Comparison of ENCODE assay signal across 25 mouse cellular contexts in the genomic region with DNA sequence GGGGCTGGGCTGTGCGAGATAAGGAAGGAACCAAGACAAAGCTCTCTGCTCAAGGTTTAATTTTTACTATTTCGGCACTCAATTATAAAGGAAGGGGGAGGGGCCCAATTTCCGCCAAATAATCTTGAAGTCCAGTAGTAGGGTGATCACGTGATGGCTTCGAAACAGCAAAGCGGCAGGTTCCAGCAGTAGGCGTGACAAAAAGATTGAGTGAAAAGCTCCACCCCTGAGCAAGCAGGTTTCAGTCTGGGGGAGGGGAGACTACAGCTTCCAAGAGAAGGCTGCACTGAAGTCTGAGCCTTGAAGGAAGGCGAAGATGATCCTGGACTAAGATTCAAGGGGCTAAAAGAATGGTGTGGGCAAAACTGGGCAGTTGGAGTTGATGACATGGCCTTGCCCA.
A peak's percentile ranks its signal among the peaks of the same experiment; 100 is the strongest.
DNase-seq lines count a peak whose midpoint lies in the region; ATAC-seq and TF ChIP-seq lines count a peak whose summit lies in the region.
"Had no signal": no experiment of that assay in that cellular context is flagged by ENCODE, and none has a peak within 500 bp of the region (broad histone marks: within the 10 kb centered on the region; RNA-seq: fewer than 3 reads in every experiment).

No protein-coding gene starts in this region.

- H3K4me2 ChIP-seq in liver, postnatal 0 days (ENCODE audit: low read depth, low read length), result no peak overlapping the region
- H3K4me2 ChIP-seq in liver, embryonic 12.5 days, result peak overlapping the region; percentile 63
- H3K4me2 ChIP-seq: forebrain, embryonic 12.5 days; heart, embryonic 15.5 days; lung, embryonic 15.5 days; neural tube, embryonic 12.5 days had no signal

- no peak overlapping the region for H3K4me3 ChIP-seq in liver, postnatal 0 days (ENCODE audit: low read depth, low read length)
- H3K4me3 ChIP-seq in liver, embryonic 12.5 days, result no peak overlapping the region
- H3K4me3 ChIP-seq: forebrain, embryonic 12.5 days; heart, adult 2 months; heart, embryonic 15.5 days; left cerebral cortex, adult 2 months; lung, embryonic 15.5 days; megakaryocyte, embryonic 14.5 days; neural tube, embryonic 12.5 days had no signal

- WGBS in liver, postnatal 0 days (ENCODE audit: insufficient replicate concordance), result 52% methylated on average over 7 of the region's 8 CpGs
- 28% methylated on average over 8 of the region's 8 CpGs for WGBS in liver, embryonic 12.5 days (ENCODE audit: insufficient replicate concordance)

- no peak for TF ChIP-seq CTCF in liver, postnatal 0 days (IDR thresholded peaks at IDR 0.05; ENCODE audit: low read depth)

- peaks cover 26% of the 10 kb centered on the region for H3K4me1 ChIP-seq in liver, postnatal 0 days (ENCODE audit: insufficient read depth)
- peaks cover 74% of the 10 kb centered on the region for H3K4me1 ChIP-seq in liver, embryonic 12.5 days
- H3K4me1 ChIP-seq: forebrain, embryonic 12.5 days had no signal

- DNase-seq in liver, result peak; percentile 74
- DNase-seq in liver, postnatal 0 days, result no peak
- DNase-seq in ZHBTc4 (ENCODE audit: low read depth, low spot score), result peak; percentile 78
- no peak for DNase-seq in right cerebral cortex, postnatal 36 days (ENCODE audit: low spot score in 2 of 2)
- DNase-seq in right cerebral cortex, postnatal 14 days, result no peak
- DNase-seq: adrenal gland, postnatal 25 days; cerebellum, adult 18-20 months; cerebellum, postnatal 14 days; gastrocnemius, postnatal 25 days; heart, adult 2 months; kidney, adult 11 months; kidney, postnatal 10 days; lung, postnatal 36 days; midbrain, embryonic 14.5 days; retina, postnatal 1 day had no signal

- H3K27ac ChIP-seq in liver, postnatal 0 days (ENCODE audit: low read depth), result no peak overlapping the region
- peak overlapping the region; percentile 94 for H3K27ac ChIP-seq in liver, embryonic 12.5 days
- H3K27ac ChIP-seq: forebrain, embryonic 12.5 days; heart, adult 2 months; hindbrain, postnatal 0 days; left cerebral cortex, adult 2 months; lung, embryonic 15.5 days; neural tube, embryonic 12.5 days had no signal

- no peaks in the 10 kb centered on the region for H3K9me3 ChIP-seq in liver, postnatal 0 days (ENCODE audit: low read length)
- H3K9me3 ChIP-seq in liver, embryonic 12.5 days (replicated peaks), result no peaks in the 10 kb centered on the region
- H3K9me3 ChIP-seq: forebrain, embryonic 12.5 days; heart, embryonic 15.5 days; lung, embryonic 15.5 days; neural tube, embryonic 12.5 days had no signal

- TF ChIP-seq EP300 in liver, postnatal 0 days (IDR thresholded peaks at IDR 0.05; ENCODE audit: low read depth), result no peak

- no peaks in the 10 kb centered on the region for H3K36me3 ChIP-seq in liver, postnatal 0 days (replicated peaks; ENCODE audit: insufficient read depth, low read length)
- no peaks in the 10 kb centered on the region for H3K36me3 ChIP-seq in liver, embryonic 12.5 days
- H3K36me3 ChIP-seq: forebrain, embryonic 12.5 days; heart, embryonic 15.5 days; lung, embryonic 15.5 days; neural tube, embryonic 12.5 days had no signal

- ATAC-seq in liver, postnatal 0 days, result no peak
- peak; percentile 45; the same call in 1 of the 2 replicates for ATAC-seq in liver, embryonic 12.5 days
- ATAC-seq in cerebellum, adult (ENCODE audit: insufficient number of reproducible peaks, low FRiP score, low TSS enrichment), result no peak
- ATAC-seq: CD4-positive, CD25-positive, alpha-beta regulatory T cell, adult 4 months; hindbrain, postnatal 0 days had no signal

- H3K9ac ChIP-seq in liver, postnatal 0 days (replicated peaks), result no peak overlapping the region
- no peak overlapping the region for H3K9ac ChIP-seq in liver, embryonic 12.5 days
- H3K9ac ChIP-seq: forebrain, embryonic 12.5 days; heart, embryonic 15.5 days; lung, embryonic 15.5 days; neural tube, embryonic 12.5 days had no signal

- no peaks in the 10 kb centered on the region for H3K27me3 ChIP-seq in liver, postnatal 0 days (ENCODE audit: insufficient read depth, low read length)
- H3K27me3 ChIP-seq in liver, embryonic 12.5 days (replicated peaks), result no peaks in the 10 kb centered on the region
- H3K27me3 ChIP-seq: forebrain, embryonic 12.5 days; heart, embryonic 15.5 days; lung, embryonic 15.5 days; neural tube, embryonic 12.5 days had no signal

Comparison
In these comparisons a context has a peak if more than half of its experiments do, and no peak if none do; other contexts are left out.
1. DNase-seq: peak in liver (single experiment) and ZHBTc4 (single experiment); none in liver, postnatal 0 days (single experiment), right cerebral cortex, postnatal 36 days (0 of 2) and right cerebral cortex, postnatal 14 days (single experiment).